Mouse (Mus musculus) thymus, postnatal 36 days (tissue): ENCODE results near the gene Mettl6.
A peak's percentile ranks its signal among the peaks of the same experiment; 100 is the strongest.

Experiments
- DNase-seq, 2 experiments: peaks; one replicate each; pipeline ENCODE4 v3.0.0; 2022; ENCODE audit warnings: mixed read lengths in 2 of 2

Mettl6 gene

GRCm38 (mm10) chr14:31494975-31495455 lies at the start of gene Mettl6:
Gene Mettl6 (minus strand): TSS chr14:31495040.
- DNase-seq = peak; percentile 90 to 93

GRCm38 (mm10) chr14:31543885-31544442 lies 49.1 kb upstream of the Mettl6 start:
- no peak for DNase-seq

GRCm38 (mm10) chr14:31537298-31537697 lies 42.5 kb upstream of the Mettl6 start:
- peak in 1 of 2 experiments; percentile 41 for DNase-seq

- peak in 1 of 2 experiments; percentile 33 for DNase-seq
Observed at GRCm38 (mm10) chr14:31532656-31533055, 37.8 kb upstream of the Mettl6 start.

GRCm38 (mm10) chr14:31531506-31532148 lies 36.8 kb upstream of the Mettl6 start:
- DNase-seq = peak; percentile 85 to 92

- no peak for DNase-seq
Observed at GRCm38 (mm10) chr14:31530847-31531246, 36.0 kb upstream of the Mettl6 start.

DNA sequence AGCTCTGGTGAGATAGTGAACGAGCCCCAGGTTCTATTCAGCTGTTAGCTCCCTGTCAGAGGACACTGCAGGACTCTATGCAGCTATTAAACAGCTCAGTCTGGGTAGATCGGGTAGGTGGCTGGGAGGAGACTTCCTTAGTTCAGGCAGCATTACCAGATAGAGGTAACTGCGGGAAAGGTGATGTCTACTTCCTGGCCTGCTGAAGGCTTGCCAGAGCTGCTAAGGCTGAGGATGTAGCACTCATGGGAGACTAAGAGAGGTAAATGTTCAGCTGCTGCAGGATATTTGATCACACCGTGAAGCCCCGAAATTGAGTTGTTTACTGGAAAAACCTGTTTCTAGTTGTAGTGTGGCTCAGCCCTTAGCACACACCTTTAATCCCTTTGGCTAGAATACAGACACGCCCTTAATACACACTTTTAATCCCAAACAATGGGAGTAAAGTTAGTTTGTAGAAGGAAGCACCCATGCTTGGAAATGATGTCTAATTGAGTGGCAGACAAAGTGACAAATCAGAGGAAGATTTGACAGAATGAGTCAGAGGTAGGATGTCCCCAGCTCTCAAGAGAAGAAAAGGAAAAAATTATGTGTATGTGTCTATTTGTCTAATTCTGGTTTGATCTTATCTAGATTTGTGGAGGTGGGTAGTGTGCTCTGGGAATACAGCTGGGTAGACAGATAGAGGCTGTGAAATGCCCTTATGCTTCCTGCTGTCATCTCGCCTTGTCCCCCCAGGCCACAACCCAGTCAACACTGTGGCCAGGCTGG lies 30.4 kb upstream of the Mettl6 start:
- no peak for DNase-seq

- DNase-seq = peak in 1 of 2 experiments; percentile 65
Observed at GRCm38 (mm10) chr14:31521318-31521717, 26.5 kb upstream of the Mettl6 start.

DNA sequence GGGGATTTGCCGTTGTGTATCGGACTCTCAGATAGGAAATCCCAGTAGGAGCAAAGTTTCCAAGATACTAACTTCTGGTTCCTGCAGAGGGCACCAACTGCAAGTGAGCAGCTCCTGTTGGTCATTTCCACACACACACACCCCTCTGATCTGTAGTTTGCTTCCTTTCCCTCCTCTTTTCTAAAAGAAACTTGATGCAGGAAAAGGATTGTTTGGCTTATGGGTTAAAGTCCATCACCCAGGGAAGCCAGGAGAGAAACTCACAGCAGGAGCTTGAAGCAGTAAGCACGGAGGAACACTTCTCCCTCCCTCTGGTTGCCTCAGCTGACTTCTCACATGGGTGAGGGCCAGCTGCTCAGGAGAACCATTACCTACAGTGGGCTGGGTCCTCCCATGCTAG lies 24.3 kb upstream of the Mettl6 start:
- no peak for DNase-seq

GRCm38 (mm10) chr14:31515895-31516294 lies 21.1 kb upstream of the Mettl6 start:
- DNase-seq = no peak

GRCm38 (mm10) chr14:31510322-31510721 lies 15.5 kb upstream of the Mettl6 start:
- no peak for DNase-seq

DNA sequence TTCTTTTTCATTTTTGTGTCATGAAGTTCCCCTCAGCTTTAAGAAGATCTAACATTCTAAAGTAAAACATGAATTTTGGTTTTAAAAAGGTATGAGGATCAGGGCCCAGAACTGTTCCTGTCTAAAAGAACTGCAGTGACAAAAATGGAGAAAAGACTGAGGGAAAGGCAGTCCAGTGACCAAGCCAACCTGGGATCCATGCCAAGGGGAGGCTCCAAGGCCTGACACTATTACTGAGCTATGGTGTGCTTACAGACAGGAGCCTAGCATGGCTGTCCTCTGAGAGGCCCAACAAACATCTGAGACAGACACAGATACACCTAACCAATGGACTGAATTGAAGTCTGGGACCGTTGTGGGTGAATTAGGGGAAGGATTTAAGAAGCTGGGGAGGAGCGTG lies 15.1 kb upstream of the Mettl6 start:
- DNase-seq = no peak

DNA sequence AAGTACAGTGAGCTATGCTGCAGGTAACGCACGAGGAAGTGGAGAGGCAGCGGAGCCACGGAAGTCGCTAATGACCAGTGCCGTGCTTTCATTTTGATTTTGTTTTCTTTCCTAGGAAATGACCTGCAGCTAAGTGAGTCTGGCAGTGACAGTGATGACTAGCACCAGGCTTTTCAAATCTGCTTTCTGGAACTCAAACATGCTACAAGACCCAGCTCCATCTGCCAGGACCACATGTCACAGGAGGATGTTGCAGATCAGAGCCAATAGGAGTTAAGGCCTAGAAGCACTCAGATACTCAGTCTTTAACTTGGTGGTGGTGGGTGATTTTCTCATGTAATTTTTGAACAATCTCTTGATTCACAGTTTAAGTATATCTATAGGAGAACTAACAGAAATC lies 11.6 kb upstream of the Mettl6 start:
- DNase-seq = no peak

DNA sequence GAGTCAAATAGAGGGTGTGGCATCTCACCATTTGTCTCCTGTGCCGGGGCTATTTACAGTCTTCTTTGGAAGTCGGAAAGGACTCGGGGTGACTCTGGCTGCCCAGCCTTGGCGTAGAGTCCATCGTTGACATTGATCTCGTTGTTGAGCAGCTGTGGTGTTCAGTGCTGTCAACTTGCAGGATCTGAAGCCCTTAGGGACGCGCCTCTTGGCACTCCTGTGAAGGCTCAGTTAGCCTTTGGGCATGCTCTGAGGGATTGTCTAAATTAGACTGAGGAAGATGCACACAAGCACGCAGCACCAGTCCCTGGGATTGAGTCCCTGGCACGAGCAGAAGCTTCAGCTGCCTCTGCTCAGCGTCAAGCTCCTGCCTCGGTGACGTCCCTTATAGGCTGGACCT lies 8.6 kb upstream of the Mettl6 start:
- no peak for DNase-seq

GRCm38 (mm10) chr14:31499526-31499925 lies 4.7 kb upstream of the Mettl6 start:
- no peak for DNase-seq

- no peak for DNase-seq
Observed at GRCm38 (mm10) chr14:31496241-31496646, 1.4 kb upstream of the Mettl6 start.

- DNase-seq = no peak
Observed at GRCm38 (mm10) chr14:31495538-31495937, 698 bp upstream of the Mettl6 start.

- DNase-seq = peak in 1 of 2 experiments; percentile 61
Observed at GRCm38 (mm10) chr14:31494349-31494974, 378 bp downstream of the Mettl6 start, which contains the start of gene Eaf1. Gene Eaf1 (plus strand): TSS chr14:31494399.

- no peak for DNase-seq
Observed at GRCm38 (mm10) chr14:31493901-31494300, 939 bp downstream of the Mettl6 start.

DNA sequence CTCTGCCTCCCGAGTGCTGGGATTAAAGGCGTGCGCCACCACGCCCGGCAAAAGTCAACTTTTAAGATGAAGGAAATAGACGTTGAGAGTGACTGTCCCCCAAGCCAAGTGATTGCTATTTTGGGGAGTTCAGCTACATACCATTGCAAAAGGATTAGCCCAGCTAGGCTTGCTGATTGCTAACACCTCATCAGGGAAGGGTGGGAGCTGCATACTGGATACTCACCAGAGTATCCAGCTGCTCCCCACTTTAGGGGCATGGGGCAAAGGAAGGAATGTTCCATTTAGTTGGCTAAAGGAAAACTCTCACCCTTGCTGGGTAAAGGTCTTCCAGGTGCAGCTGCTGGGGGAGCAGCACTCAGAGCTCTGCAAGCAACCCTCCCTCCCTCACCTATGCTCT lies 6.8 kb downstream of the Mettl6 start:
- DNase-seq = no peak

DNA sequence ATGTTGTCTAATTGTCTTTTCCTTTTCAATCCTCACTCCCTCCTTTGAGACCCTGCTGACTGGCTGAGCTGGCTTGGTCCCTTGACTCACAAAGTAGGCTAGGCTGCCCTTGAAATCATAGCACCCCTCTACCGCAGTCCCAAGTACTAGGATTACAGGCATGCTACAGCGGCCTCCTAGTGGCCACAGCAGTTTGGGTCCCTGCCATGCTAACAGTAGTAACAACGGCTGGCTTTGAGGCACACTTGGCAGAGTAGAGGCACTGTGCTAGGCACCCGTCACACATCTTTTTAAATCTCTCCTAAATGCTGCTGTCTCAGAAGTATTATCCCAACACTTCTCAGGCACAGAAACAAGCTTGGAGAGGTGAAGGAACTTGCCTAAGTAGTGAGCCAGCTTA lies 8.4 kb downstream of the Mettl6 start:
- no peak for DNase-seq

- DNase-seq = no peak
Observed at GRCm38 (mm10) chr14:31482417-31482816, 12.4 kb downstream of the Mettl6 start.

GRCm38 (mm10) chr14:31473297-31473696 lies 21.5 kb downstream of the Mettl6 start:
- no peak for DNase-seq
